In the genomic region with DNA sequence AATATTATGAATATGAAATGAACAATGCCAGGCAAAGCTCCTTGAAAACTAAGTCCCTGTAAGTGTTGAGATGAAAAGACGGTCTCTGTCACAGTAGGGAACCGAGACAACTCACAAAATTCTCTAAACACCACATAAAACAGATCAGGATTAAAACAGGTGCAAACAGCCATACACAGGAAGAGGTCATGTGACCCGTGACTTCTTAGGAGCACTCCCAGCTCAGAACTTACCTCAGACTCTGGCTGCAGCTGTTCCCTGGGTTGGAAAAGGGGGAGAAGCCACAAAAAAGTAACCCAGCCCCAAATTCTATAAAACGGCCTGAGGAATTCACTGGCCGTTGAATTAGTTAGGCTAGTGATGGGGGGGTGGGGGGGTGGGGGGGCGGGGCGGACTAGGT, we compare ENCODE assay signal across 30 mouse cellular contexts. TPM values are rescaled to one million over a fixed set of nuclear protein-coding genes. Genes with fewer than 3 reads are reported as not detected.
DNase-seq lines count a peak whose midpoint lies in the region; ATAC-seq and TF ChIP-seq lines count a peak whose summit lies in the region.
"Had no signal": no experiment of that assay in that cellular context is flagged by ENCODE, and none has a peak within 500 bp of the region (broad histone marks: within the 10 kb centered on the region; RNA-seq: fewer than 3 reads in every experiment).

No protein-coding gene starts in this region.

- 78% methylated on average over 7 of the region's 7 CpGs for WGBS in heart, embryonic 16.5 days
- 9% methylated on average over 7 of the region's 7 CpGs for WGBS in thymus, adult 2 months

- H3K9me3 ChIP-seq in heart, embryonic 16.5 days (replicated peaks; ENCODE audit: control insufficient read depth, low read length): no peaks in the 10 kb centered on the region
- H3K9me3 ChIP-seq: embryonic facial prominence, embryonic 13.5 days; hindbrain, embryonic 13.5 days; limb, embryonic 15.5 days; liver, embryonic 13.5 days; megakaryocyte, embryonic 14.5 days; midbrain, embryonic 12.5 days had no signal

- H3K4me1 ChIP-seq in heart, embryonic 16.5 days (ENCODE audit: control insufficient read depth, insufficient read depth, low read length): peaks cover 28% of the 10 kb centered on the region
- peaks cover 25% of the 10 kb centered on the region for H3K4me1 ChIP-seq in brown adipose tissue, adult 24 weeks (ENCODE audit: control insufficient read depth, insufficient read depth, insufficient read length, low read length)
- peaks cover 38% of the 10 kb centered on the region for H3K4me1 ChIP-seq in thymus, adult 2 months (replicated peaks; ENCODE audit: control insufficient read depth, insufficient read depth, low read length)
- H3K4me1 ChIP-seq: liver, embryonic 13.5 days; midbrain, embryonic 12.5 days had no signal

- no peak for TF ChIP-seq CTCF in thymus, adult 2 months (IDR thresholded peaks at IDR 0.05; ENCODE audit: borderline replicate concordance, control insufficient read depth, extremely low read depth, insufficient read depth, low read length, poor library complexity)

- H3K27ac ChIP-seq in heart, embryonic 16.5 days (ENCODE audit: low read length): no peak overlapping the region
- H3K27ac ChIP-seq in brown adipose tissue, adult 24 weeks (replicated peaks; ENCODE audit: low read depth, low read length): 0 out of 2 replicates have a peak overlapping the region, but pooled peaks have one; percentile 23
- peak overlapping the region; percentile 85; the same call in 1 of the 2 replicates for H3K27ac ChIP-seq in thymus, adult 2 months (ENCODE audit: control insufficient read depth, insufficient read depth, low read length)
- H3K27ac ChIP-seq: embryonic facial prominence, embryonic 13.5 days; hindbrain, embryonic 13.5 days; left cerebral cortex, adult 2 months; liver, embryonic 13.5 days; midbrain, embryonic 12.5 days had no signal

- no peak for TF ChIP-seq POLR2A in thymus, adult 2 months (IDR thresholded peaks at IDR 0.05; ENCODE audit: control insufficient read depth, extremely low read depth, insufficient read depth, low read length, poor library complexity)

- intact Hi-C loops in heart, postnatal 36 days (cut with DNase I): no loop called here

- DNase-seq in heart, postnatal 36 days: no peak
- DNase-seq in thymus, adult 2 months: peak; percentile 51
- DNase-seq in thymus, postnatal 36 days: peak; percentile 29 to 53
- DNase-seq in kidney, postnatal 25 days: no peak
- no peak for DNase-seq in layer of hippocampus, adult 9-11 months
- DNase-seq: adrenal gland, postnatal 14 days; B cell, adult 2 months; cerebellum, adult 11-12 months; cerebellum, adult 9-11 months; forebrain, postnatal 0 days; gastrocnemius, postnatal 10 days; heart, postnatal 4 days; kidney, adult 11 months; kidney, postnatal 14 days; liver, embryonic 13.5 days; lung, adult 18-20 months; lung, postnatal 4 days; right cerebral cortex, adult 18-20 months; spleen, adult 18-20 months had no signal

- H3K27me3 ChIP-seq in heart, embryonic 16.5 days (ENCODE audit: control insufficient read depth, insufficient read depth, low read length): no peaks in the 10 kb centered on the region
- H3K27me3 ChIP-seq in thymus, adult 2 months (ENCODE audit: control insufficient read depth, insufficient read depth, low read length): no peaks in the 10 kb centered on the region
- H3K27me3 ChIP-seq: embryonic facial prominence, embryonic 13.5 days; limb, embryonic 15.5 days; liver, embryonic 13.5 days; midbrain, embryonic 12.5 days had no signal

- H3K9ac ChIP-seq in heart, embryonic 16.5 days (ENCODE audit: low read length): no peak overlapping the region
- H3K9ac ChIP-seq: forebrain, postnatal 0 days; hindbrain, embryonic 13.5 days; limb, embryonic 15.5 days; liver, embryonic 13.5 days; midbrain, embryonic 12.5 days had no signal

- H3K4me3 ChIP-seq in heart, embryonic 16.5 days (ENCODE audit: low read length): no peak overlapping the region
- H3K4me3 ChIP-seq in brown adipose tissue, adult 24 weeks (ENCODE audit: insufficient read depth, low read depth, low read length): no peak overlapping the region
- H3K4me3 ChIP-seq in thymus, adult 2 months (ENCODE audit: control insufficient read depth, insufficient read depth, low read length): no peak overlapping the region
- H3K4me3 ChIP-seq: embryonic facial prominence, embryonic 13.5 days; erythroblast, embryonic 14.5 days; hindbrain, embryonic 13.5 days; left cerebral cortex, adult 2 months; limb, embryonic 15.5 days; liver, embryonic 13.5 days; megakaryocyte, embryonic 14.5 days; midbrain, embryonic 12.5 days had no signal

- peaks cover 6% of the 10 kb centered on the region; the same call in 1 of the 2 replicates for H3K36me3 ChIP-seq in heart, embryonic 16.5 days (ENCODE audit: control insufficient read depth, insufficient read depth)
- no peaks in the 10 kb centered on the region for H3K36me3 ChIP-seq in thymus, adult 2 months (ENCODE audit: control insufficient read depth, insufficient read depth, low read length)
- H3K36me3 ChIP-seq: embryonic facial prominence, embryonic 13.5 days; hindbrain, embryonic 13.5 days; limb, embryonic 15.5 days; liver, embryonic 13.5 days; midbrain, embryonic 12.5 days had no signal

- H3K4me2 ChIP-seq in heart, embryonic 16.5 days (ENCODE audit: low read depth, low read length): no peak overlapping the region
- H3K4me2 ChIP-seq: embryonic facial prominence, embryonic 13.5 days; hindbrain, embryonic 13.5 days; limb, embryonic 15.5 days; liver, embryonic 13.5 days; midbrain, embryonic 12.5 days had no signal

- ATAC-seq in heart, embryonic 16.5 days (replicated peaks; ENCODE audit: extremely low read depth, insufficient read depth, low FRiP score): 0 out of 2 replicates have a peak, but pooled peaks have one; percentile 6
- ATAC-seq: forebrain, postnatal 0 days; inflammation-experienced regulatory T-cells, adult 6 months; lung, postnatal 0 days had no signal

RNA-seq across cellular contexts. Expression of a gene that starts 22.0 kb away (rescaled TPM):
- polyA plus RNA-seq in heart, embryonic 16.5 days (2015; fragmentation: Nextera tagmentation; extraction: Ambion mirVana): 168 and 183 TPM in 2 replicates
- total RNA-seq in heart, postnatal 36 days (2021): 100 to 1,000 TPM; 401 to 451 TPM
- polyA plus RNA-seq in brown adipose tissue, adult 24 weeks (2012; ENCODE audit: insufficient read depth, insufficient read length, missing spikeins): 2.0 TPM in 2 replicates
- polyA plus RNA-seq in thymus, adult 2 months (2012; rRNA removed): 4.3 and 9.6 TPM in 2 replicates
- polyA plus RNA-seq: erythroblast, embryonic 14.5 days had no signal

Comparison
In these comparisons a context has a peak if more than half of its experiments do, and no peak if none do; other contexts are left out.
1. DNase-seq: peak in thymus, adult 2 months (single experiment) and thymus, postnatal 36 days (2 of 2); none in heart, postnatal 36 days (0 of 2), kidney, postnatal 25 days (0 of 2) and layer of hippocampus, adult 9-11 months (single experiment).
2. RNA of a gene that starts 22.0 kb away (polyA plus RNA-seq): 168 to 183 TPM in heart, embryonic 16.5 days; 4.3 to 9.6 TPM in thymus, adult 2 months and 2.0 TPM in brown adipose tissue, adult 24 weeks; every median in the first group is over 10 times any median in the second.